Mouse (Mus musculus): ENCODE data around the gene Drap1.

GRCm38 (mm10) chr19:5388588-5389242 is 36.1 kb downstream of the Drap1 start, which contains the start of gene Sart1:
- TF ChIP-seq POLR2A (IDR thresholded peaks at IDR 0.05; ENCODE audit: borderline replicate concordance, control insufficient read depth, low read depth, low read length) (peak; percentile 97), CTCF (IDR thresholded peaks at IDR 0.05; ENCODE audit: control insufficient read depth, insufficient read depth, low read length) (no peak)

All from bone marrow, adult 2 months (tissue).